Mouse (Mus musculus) midbrain, embryonic 14.5 days (tissue): ENCODE results near the gene Utp11. TPM values are rescaled to one million over a fixed set of nuclear protein-coding genes. Genes with fewer than 3 reads are reported as not detected.
A peak's percentile ranks its signal among the peaks of the same experiment; 100 is the strongest.

Experiments used
- ATAC-seq: fragments of 200-750 bp; cut with Nextera tagmentation; 2 replicates; pipeline ENCODE4 v1.8.0; 2017; ENCODE audit warnings: moderate number of reproducible peaks, moderate library complexity; ENCODE audit not compliant: low FRiP score, low TSS enrichment
- DNase-seq: peaks from one replicate; pipeline ENCODE4 v3.0.0-alpha.2; 2015
- H3K27ac ChIP-seq: fragments of 300-500 bp; sonication (generic); replicated peaks from 2 replicates; pipeline ENCODE4 v1.5.1; 2014; ENCODE audit warnings: mild to moderate bottlenecking, low read depth, low read length, moderate library complexity
- H3K27me3 ChIP-seq: fragments of 300-500 bp; sonication (generic); 2 replicates; pipeline ENCODE4 v1.6.1; 2014; ENCODE audit warnings: low read length, control low read depth, mixed read lengths; ENCODE audit not compliant: control insufficient read depth, insufficient read depth
- H3K36me3 ChIP-seq: fragments of 300-500 bp; sonication (generic); 2 replicates; pipeline ENCODE4 v1.6.1; 2014; ENCODE audit warnings: low read length, control low read depth; ENCODE audit not compliant: control insufficient read depth, insufficient read depth
- H3K4me1 ChIP-seq: fragments of 300-500 bp; sonication (generic); 2 replicates; pipeline ENCODE4 v1.6.1; 2014; ENCODE audit warnings: mild to moderate bottlenecking, antibody characterized with exemption, low read length, control low read depth; ENCODE audit not compliant: control insufficient read depth, insufficient read depth
- H3K4me2 ChIP-seq: fragments of 300-500 bp; sonication (generic); 2 replicates; pipeline ENCODE4 v1.6.1; 2014; ENCODE audit warnings: mild to moderate bottlenecking, low read length, moderate library complexity
- H3K4me3 ChIP-seq: fragments of 300-500 bp; sonication (generic); replicated peaks from 2 replicates; pipeline ENCODE4 v1.5.1; 2014; ENCODE audit warnings: low read depth, low read length
- H3K9ac ChIP-seq: fragments of 300-500 bp; sonication (generic); replicated peaks from 2 replicates; pipeline ENCODE4 v1.6.1; 2014; ENCODE audit warnings: mild to moderate bottlenecking, low read length, moderate library complexity
- H3K9me3 ChIP-seq: fragments of 300-500 bp; sonication (generic); 2 replicates; pipeline ENCODE4 v1.6.1; 2016; ENCODE audit warnings: low read length, control low read depth, mixed read lengths; ENCODE audit not compliant: control insufficient read depth
- WGBS: fragments of 180-500 bp; shearing (Covaris S2); extraction: QIAGEN DNeasy Blood & Tissue Kit; methylation state at CpG from one replicate; pipeline ENCODE4 v1.1.7; 2014; 5-methylcytosine and 5-hydroxymethylcytosine counted together
- polyA plus RNA-seq: library from polyadenylated mRNA; unstranded; fragments of >200 nt; fragmentation: Nextera tagmentation; extraction: Ambion mirVana; gene quantifications from 2 replicates; pipeline ENCODE4 v1.2.1, GENCODE M21; 2014

The Utp11 gene
- polyA plus RNA-seq, 1 experiment from 2014 or later = 38.2 TPM

DNA sequence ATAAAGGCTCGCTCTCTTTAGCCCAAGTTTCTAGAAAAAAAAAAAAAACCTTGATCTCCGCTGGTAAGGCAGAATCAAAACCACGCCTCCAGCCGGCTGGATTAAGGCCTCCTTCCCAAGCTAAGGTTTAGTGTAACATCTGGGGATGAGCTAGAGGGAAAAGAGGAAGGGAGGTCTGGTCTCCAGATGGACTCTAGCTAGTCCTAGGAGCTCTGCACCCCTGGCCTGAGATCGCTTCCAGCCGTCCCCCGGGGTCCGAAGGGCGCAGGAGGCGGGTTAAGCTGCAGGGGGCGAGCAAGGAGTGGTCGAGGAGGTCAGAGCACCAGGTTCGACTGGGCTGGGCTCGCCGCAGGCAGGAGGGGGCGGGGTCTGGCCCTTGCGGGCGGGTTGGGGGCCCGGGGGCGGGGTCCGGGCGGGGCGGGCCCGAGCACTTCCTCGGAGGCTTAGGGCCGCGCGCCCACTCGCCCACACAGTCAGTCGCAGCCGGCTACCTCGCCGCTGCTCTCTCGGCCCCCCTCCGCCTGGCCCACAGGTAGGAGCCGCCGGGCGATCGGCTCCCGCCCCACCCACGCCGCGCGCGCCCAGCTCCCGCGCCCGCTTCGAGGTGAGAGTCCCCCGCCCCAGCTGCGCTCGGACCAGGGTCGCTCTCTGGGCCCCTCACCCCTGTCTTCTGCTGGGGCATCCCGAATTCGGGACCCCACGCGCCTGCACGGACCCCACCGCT, 7.0 kb upstream of the Utp11 start, which contains the start of gene Fhl3:
Gene Fhl3, plus strand, starts transcription at position 454 of the 724 bp plus-strand sequence.
- H3K9ac ChIP-seq = peak within 1 kb of the TSS; percentile 60
- H3K4me2 ChIP-seq = peak within 1 kb of the TSS; percentile 99
- peaks cover 19% of the 10 kb centered on the region for H3K4me1 ChIP-seq
- under 1% methylated on average over 50 of the region's 59 CpGs for WGBS
- H3K27ac ChIP-seq = no peak within 1 kb of the TSS
- peak; percentile 27; the same call in 1 of the 2 replicates for ATAC-seq
- peak; percentile 60 for DNase-seq
- peak within 1 kb of the TSS; percentile 59 for H3K4me3 ChIP-seq
- peaks cover 9% of the 10 kb centered on the region; the same call in 1 of the 2 replicates for H3K27me3 ChIP-seq
- no peaks in the 10 kb centered on the region for H3K9me3 ChIP-seq
- H3K36me3 ChIP-seq = no peaks in the 10 kb centered on the region

DNA sequence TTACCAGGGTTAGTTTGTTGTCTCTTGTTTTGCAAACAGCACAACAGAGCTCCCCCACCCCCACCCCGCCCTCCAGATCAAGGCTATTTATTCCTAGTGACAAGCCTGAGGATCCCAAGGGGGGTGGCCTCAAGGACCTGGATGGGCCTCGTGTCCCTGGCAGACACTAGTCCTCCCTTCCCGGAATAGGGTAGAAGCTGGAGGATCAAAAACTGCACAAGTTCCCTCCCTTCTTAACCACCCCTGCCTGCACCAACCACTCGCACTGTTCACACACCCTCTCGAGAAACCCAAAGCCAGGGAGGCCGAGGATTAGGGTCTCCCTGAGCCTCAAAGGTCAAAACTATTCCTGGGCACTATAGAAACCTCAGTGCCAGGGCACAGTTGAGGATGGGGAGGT, 6.4 kb upstream of the Utp11 start:
- WGBS = 5% methylated on average over 6 of the region's 6 CpGs
- no peak overlapping the region for H3K27ac ChIP-seq
- no peak overlapping the region; the same call in 1 of the 2 replicates for H3K4me3 ChIP-seq
- peak overlapping the region; percentile 60; the same call in 1 of the 2 replicates for H3K9ac ChIP-seq
- peak overlapping the region; percentile 99 for H3K4me2 ChIP-seq
- no peaks in the 10 kb centered on the region for H3K9me3 ChIP-seq
- no peak for DNase-seq
- ATAC-seq = no peak
- H3K4me1 ChIP-seq = peaks cover 19% of the 10 kb centered on the region
- no peaks in the 10 kb centered on the region for H3K36me3 ChIP-seq
- H3K27me3 ChIP-seq = peaks cover 9% of the 10 kb centered on the region; the same call in 1 of the 2 replicates

GRCm38 (mm10) chr4:124695786-124696516, 2.6 kb upstream of the Utp11 start:
- no peak for ATAC-seq
- peaks cover 7% of the 10 kb centered on the region; the same call in 1 of the 2 replicates for H3K27me3 ChIP-seq
- WGBS = 15% methylated on average over 18 of the region's 18 CpGs

GRCm38 (mm10) chr4:124694572-124694971, 1.2 kb upstream of the Utp11 start:
- Histone ChIP-seq H3K4me1 (peaks cover 13% of the 10 kb centered on the region), H3K36me3 (0 out of 2 replicates have a peak, but pooled peaks cover 3% of the 10 kb centered on the region), H3K9ac (no peak overlapping the region), H3K27me3 (0 out of 2 replicates have a peak, but pooled peaks cover 4% of the 10 kb centered on the region), H3K9me3 (no peaks in the 10 kb centered on the region), H3K4me2 (no peak overlapping the region), H3K27ac (no peak overlapping the region), H3K4me3 (no peak overlapping the region)
- no peak for ATAC-seq
- WGBS = 79% methylated on average over 2 of the region's 2 CpGs
- no peak for DNase-seq

More at GRCm38 (mm10) chr4:124695786-124696516, 2.6 kb upstream of the Utp11 start:
- peaks cover 20% of the 10 kb centered on the region for H3K4me1 ChIP-seq
- H3K9me3 ChIP-seq = no peaks in the 10 kb centered on the region
- no peak overlapping the region for H3K27ac ChIP-seq
- 0 out of 2 replicates have a peak, but pooled peaks cover 1% of the 10 kb centered on the region for H3K36me3 ChIP-seq
- no peak overlapping the region for H3K4me3 ChIP-seq
- DNase-seq = no peak
- no peak overlapping the region for H3K9ac ChIP-seq
- H3K4me2 ChIP-seq = no peak overlapping the region

- Histone ChIP-seq H3K9me3 (no peaks in the 10 kb centered on the region), H3K9ac (peak overlapping the region; percentile 67), H3K27ac (no peak overlapping the region), H3K27me3 (0 out of 2 replicates have a peak, but pooled peaks cover 4% of the 10 kb centered on the region), H3K36me3 (peaks cover 3% of the 10 kb centered on the region; the same call in 1 of the 2 replicates), H3K4me1 (peaks cover 13% of the 10 kb centered on the region), H3K4me2 (peak overlapping the region; percentile 85), H3K4me3 (peak overlapping the region; percentile 57)
- DNase-seq = no peak
- WGBS = 75% methylated on average over 3 of the region's 3 CpGs
- ATAC-seq = no peak
Observed at GRCm38 (mm10) chr4:124692416-124692861, 961 bp downstream of the Utp11 start.

DNA sequence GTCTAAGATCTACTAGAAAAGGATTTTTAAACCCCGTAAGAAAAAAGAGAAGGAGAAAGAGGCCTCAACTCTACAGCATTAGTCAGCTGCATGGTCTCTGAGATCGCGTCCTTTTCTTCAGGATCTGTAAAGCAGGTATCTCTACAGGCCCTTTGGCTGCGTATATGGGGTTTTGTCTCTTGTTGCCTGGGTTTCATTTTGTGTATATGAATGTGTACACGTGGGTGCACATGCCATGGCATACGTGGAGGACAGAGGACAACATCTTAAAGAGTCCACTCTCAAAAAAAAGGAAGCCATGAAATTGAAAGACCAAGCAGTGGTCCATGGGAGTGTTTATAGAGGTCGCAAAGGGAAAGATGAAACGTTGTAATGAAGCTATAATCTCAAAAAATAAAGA, 1.9 kb downstream of the Utp11 start:
- Histone ChIP-seq H3K4me2 (no peak overlapping the region), H3K36me3 (peaks cover 11% of the 10 kb centered on the region; the same call in 1 of the 2 replicates), H3K27me3 (0 out of 2 replicates have a peak, but pooled peaks cover 4% of the 10 kb centered on the region), H3K9ac (no peak overlapping the region), H3K9me3 (no peaks in the 10 kb centered on the region), H3K4me1 (peaks cover 13% of the 10 kb centered on the region), H3K27ac (no peak overlapping the region), H3K4me3 (no peak overlapping the region)
- no peak for ATAC-seq
- 91% methylated on average over 8 of the region's 8 CpGs for WGBS
- DNase-seq = no peak

DNA sequence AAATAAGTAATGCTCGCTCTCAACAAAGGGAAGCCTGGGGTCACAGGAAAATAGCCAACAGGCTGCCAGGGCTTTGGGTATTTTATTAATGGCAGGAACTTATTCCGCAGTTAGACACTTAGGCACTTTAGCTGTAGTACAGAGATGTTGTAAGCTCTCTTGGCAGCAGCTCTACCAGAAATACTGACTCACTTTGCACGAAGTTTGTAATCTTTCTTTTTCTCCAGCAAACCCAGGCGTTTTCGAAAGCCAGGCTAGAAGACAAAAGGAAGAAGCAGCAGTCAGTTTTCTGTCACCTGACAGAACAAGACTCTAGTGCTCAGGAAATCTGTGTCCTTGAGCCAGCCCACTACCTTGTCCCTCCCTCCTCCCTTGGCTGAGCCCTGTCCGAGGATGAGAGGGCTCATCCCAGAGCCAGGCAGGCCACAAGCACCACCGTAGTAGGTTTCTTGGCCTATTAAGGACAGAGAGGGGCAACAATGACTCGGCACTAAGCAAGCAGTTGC, 7.5 kb downstream of the Utp11 start:
- H3K36me3 ChIP-seq = peaks cover 59% of the 10 kb centered on the region
- H3K4me3 ChIP-seq = no peak overlapping the region

GRCm38 (mm10) chr4:124685453-124685852, 7.9 kb downstream of the Utp11 start:
- Histone ChIP-seq H3K4me1 (no peaks in the 10 kb centered on the region), H3K9me3 (no peaks in the 10 kb centered on the region), H3K4me2 (no peak overlapping the region), H3K9ac (no peak overlapping the region), H3K27me3 (no peaks in the 10 kb centered on the region), H3K4me3 (no peak overlapping the region), H3K27ac (no peak overlapping the region), H3K36me3 (peaks cover 62% of the 10 kb centered on the region)
- DNase-seq (no peak), ATAC-seq (no peak)
- WGBS = 93% methylated on average over 8 of the region's 8 CpGs

More for the DNA sequence above, 7.5 kb downstream of the Utp11 start:
- ATAC-seq (no peak), DNase-seq (no peak)
- Histone ChIP-seq H3K4me2 (no peak overlapping the region), H3K9me3 (no peaks in the 10 kb centered on the region), H3K27me3 (no peaks in the 10 kb centered on the region), H3K4me1 (no peaks in the 10 kb centered on the region), H3K27ac (no peak overlapping the region), H3K9ac (no peak overlapping the region)
- 90% methylated on average over 8 of the region's 8 CpGs for WGBS
